Mouse (Mus musculus) neutrophil, adult 5-6 weeks (primary cell): ENCODE measurements around the gene Erg. TPM values are rescaled to one million over a fixed set of nuclear protein-coding genes. Genes with fewer than 3 reads are reported as not detected.
A peak's percentile ranks its signal among the peaks of the same experiment; 100 is the strongest.

ENCODE experiments used
- ATAC-seq: fragments of 151-379, 151-347 bp; 2 replicates; pipeline ENCODE4 v1.8.0; 2017; ENCODE audit warnings: mild to moderate bottlenecking, moderate TSS enrichment; ENCODE audit not compliant: insufficient number of reproducible peaks, poor library complexity, low FRiP score, severe bottlenecking; ENCODE audit errors: extremely low read depth
- total RNA-seq: library from RNA; stranded (forward); fragments of 200-1000 nt; gene quantifications from 2 replicates; pipeline ENCODE4 v1.2.3, GENCODE M21; 2017

Gene Erg
- total RNA-seq, 1 experiment from 2014 or later = 0.23 TPM

GRCm38 (mm10) chr16:95455896-95456295, 130.5 kb downstream of the Erg start:
- ATAC-seq = no peak

- no peak for ATAC-seq
Observed at GRCm38 (mm10) chr16:95455461-95455860, 130.9 kb downstream of the Erg start.

- ATAC-seq = peak; percentile 8; the same call in 1 of the 2 replicates
Observed at GRCm38 (mm10) chr16:95452411-95452810, 134.0 kb downstream of the Erg start.

DNA sequence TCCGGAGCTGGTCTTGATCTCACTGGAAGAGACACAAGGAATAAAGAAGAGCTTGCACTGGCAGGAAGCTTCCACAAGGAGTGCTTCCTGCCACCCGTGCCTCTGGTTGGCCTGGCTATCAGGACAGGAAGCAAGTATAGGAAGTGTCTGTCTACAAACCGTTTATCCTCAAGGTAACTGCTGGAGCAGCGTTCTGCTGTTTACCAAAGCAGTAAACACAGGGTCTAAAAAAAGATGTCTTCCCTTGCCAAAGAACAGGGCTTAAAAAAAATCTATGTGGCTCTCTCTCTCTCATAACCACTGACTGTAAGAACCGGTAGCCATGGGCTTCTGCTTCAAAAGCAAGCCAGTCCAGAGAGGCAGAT, 137.1 kb downstream of the Erg start:
- peak; percentile 43; the same call in 1 of the 2 replicates for ATAC-seq

DNA sequence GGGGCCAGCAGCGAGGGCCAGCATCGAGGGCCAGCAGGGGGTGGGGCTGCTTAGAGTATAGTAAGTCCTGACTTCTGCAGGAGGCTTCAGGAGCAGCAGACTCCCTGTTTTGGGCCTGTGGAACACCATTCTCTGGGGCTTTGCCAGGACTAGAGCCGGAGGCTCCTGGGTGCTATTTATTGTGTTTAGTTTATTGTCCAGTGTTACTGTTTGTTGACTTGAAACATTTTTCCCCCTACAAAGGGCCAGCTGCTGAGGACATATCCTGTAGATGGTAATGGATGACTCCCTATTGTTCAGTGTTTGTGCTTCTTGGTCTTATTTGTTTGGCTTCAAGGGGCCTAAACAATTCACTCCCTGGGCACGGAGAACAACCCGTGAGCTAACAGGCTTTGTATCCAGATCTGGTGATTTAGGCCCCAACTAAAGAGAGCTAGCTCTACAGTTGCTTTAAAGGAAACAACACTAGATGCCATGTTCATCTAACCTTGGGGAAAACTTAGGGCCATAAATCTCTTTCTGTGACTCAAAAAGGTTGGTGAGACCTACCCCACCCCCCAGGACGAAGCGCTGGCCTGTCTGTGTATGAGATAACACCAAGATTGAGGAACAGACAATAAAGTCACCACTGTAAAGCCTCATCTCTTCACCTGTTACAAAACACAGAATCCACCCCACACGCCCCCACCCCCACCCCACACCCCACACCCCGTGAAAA, 137.6 kb downstream of the Erg start:
- no peak for ATAC-seq

DNA sequence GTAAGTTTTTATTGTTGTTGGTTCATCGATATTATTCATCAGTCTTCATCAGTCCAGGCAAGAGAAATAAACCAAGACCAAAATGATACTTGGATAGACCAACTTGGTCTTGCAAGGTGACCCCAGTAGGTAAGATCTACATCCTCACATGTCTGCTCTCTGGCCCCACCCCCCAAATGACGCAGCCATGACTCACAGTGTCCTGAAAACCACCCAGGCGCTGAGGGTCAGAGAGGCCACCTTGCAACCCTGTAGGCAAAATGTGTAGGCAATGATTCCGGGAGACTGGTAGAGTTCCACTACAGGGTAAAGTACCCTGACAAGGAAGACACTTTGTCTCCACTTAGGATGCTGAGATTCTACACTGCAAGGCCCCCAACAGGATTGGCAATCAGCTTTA, 138.5 kb downstream of the Erg start:
- ATAC-seq = no peak; the same call in 1 of the 2 replicates

GRCm38 (mm10) chr16:95446368-95446767, 140.0 kb downstream of the Erg start:
- peak; percentile 44 for ATAC-seq

GRCm38 (mm10) chr16:95442023-95442422, 144.4 kb downstream of the Erg start:
- no peak for ATAC-seq

DNA sequence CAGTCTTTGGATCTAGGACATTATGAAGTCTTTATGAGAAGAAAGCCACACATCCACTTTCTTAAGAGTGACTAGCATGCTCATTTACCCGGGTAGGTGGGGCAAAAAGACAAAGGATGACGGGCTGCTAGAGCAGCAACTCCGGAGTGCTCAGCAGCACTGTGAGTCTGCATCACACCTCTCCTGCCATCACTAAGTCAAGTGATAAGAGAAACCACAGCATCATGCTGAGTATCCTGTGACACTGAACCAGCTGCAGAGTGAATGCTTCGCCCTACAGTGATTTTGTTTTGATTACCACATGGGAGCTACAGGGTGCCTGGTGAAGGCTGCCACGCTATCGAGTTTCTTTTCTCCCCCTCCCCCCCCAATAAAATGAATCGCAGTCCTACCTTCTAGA, 145.2 kb downstream of the Erg start:
- ATAC-seq = no peak

GRCm38 (mm10) chr16:95440334-95440733, 146.1 kb downstream of the Erg start:
- ATAC-seq = no peak

GRCm38 (mm10) chr16:95439794-95440193, 146.6 kb downstream of the Erg start:
- ATAC-seq = no peak

DNA sequence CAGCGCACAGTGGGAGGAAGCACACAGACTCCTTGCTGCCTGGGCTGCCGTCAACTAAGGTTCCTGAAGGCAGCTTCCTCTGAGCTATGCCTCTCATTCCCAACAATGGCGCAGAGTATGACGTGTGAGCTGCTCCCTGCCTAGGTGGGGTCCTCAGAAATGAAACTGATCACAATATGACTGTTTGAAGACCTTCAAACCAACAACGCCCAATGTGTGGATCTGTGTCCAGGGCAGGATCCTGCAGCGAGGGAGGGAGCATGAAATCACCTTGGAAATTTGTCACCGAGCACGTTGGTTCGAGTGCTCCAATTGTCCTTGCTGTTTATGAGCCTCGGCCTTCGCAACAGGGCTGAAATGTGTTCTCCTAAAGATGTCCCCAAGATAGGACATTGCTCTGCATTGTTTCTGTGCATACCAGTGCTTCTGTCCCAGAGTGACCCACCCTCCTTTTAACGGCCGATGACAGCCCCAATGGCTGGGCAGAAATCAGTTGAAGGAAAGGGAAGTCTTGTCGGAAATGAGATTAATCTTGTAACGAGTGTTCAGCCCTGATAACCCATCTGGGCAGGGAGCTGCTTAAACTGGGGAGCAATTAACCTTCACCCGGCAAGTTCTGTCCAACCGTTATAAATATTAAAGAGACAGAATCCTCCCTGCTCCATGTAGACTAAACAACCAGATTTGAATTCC, 147.4 kb downstream of the Erg start:
- no peak for ATAC-seq

- ATAC-seq = no peak
Observed at GRCm38 (mm10) chr16:95436611-95437010, 149.8 kb downstream of the Erg start.

GRCm38 (mm10) chr16:95436051-95436450, 150.3 kb downstream of the Erg start:
- no peak for ATAC-seq

- ATAC-seq = peak; percentile 17; the same call in 1 of the 2 replicates
Observed at GRCm38 (mm10) chr16:95434434-95434833, 152.0 kb downstream of the Erg start.

GRCm38 (mm10) chr16:95432540-95432971, 153.8 kb downstream of the Erg start:
- ATAC-seq = peak; percentile 11; the same call in 1 of the 2 replicates

DNA sequence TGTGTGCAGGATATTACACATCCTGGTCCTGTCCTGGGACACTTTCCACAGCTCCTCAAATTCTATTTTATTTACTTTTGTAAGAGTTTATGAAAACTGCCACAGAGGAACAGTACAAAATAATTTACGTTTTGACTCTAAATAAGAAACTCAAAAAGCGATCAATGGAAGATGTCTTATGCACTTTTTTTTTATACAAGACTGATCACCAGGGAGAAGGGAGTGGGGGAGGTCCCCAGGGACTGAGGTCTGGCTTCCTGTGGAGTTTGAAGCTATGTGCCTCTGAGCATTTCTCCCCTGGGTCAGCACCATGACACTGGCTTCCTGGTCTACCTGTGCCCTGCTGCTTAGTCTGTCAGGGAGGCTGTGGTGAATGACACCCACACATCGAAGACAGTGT, 156.5 kb downstream of the Erg start:
- ATAC-seq = no peak

DNA sequence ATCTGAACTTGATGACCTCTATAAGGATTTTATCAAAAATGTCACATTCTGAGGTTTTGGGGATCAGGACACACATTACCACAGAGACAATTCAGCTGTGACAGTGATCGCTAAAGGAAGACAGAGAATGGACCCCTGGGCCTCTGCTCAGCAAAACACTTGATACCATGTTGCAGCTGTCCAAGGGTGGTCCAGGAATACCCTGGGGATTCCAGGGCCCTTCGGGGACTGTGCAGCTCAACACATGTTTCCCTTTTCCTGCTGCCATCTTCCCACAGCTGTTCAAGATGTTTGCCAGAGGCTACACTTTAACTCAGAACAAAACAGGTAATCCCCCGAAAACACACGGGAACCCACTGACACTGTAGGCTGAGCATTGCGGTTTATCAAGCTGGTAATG, 158.2 kb downstream of the Erg start:
- no peak for ATAC-seq

- 0 out of 2 replicates have a peak, but pooled peaks have one; percentile 34 for ATAC-seq
Observed at GRCm38 (mm10) chr16:95427512-95427911, 158.9 kb downstream of the Erg start.

GRCm38 (mm10) chr16:95422658-95423073, 163.7 kb downstream of the Erg start:
- no peak for ATAC-seq
